Mouse (Mus musculus) layer of hippocampus, adult 9-10 months (tissue): ENCODE results near the gene Cd37.
A peak's percentile ranks its signal among the peaks of the same experiment; 100 is the strongest.
"Not testable (repeated sequence)": the region's sequence is repeated elsewhere in the genome, so short reads cannot be mapped to it uniquely, and the experiment has no call there.

Experiments
- DNase-seq: peaks from one replicate; pipeline ENCODE4 v3.0.0; 2022; ENCODE audit warnings: low spot score

Gene Cd37

DNA sequence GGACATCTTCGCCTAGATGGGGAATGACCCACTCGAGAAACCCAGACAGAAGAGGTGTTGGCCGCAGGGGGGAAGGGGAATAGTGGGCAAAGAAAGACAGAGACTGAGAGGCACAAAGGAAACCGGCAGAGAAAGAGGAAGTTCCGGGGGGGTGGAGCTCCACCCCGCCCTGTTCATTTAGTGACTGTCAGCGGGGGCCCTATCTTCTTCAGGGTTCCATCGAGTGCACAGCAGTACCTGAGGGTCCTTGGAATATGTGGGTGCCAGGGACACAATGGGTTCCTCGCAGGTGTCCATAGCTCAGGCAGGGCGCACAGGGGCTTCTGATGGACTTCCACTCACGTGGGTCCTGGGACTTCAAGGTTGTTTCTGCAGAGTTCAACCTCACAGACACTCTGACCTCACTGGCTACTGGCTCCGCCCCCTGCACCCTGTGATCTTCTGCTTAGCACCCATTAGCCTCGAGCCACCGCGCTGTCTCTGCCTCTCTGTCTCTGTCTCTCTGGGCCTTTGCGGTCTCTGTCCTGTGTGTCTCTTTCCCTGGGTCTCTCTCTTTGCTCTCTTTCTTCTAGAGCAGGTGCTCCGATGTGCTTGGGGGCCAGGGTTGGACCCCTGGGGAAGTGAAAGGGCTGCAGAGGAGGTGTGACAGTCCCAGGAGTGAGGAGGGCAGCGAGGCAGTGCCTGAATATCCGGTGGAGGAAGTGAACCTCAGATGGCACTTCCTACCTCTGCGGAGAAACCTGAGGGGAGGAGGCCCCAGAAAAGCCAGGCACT, at the start of gene Cd37:
TSS of gene Cd37 (minus strand) at position 393 of the 774 bp plus-strand sequence.
- no peak for DNase-seq

DNA sequence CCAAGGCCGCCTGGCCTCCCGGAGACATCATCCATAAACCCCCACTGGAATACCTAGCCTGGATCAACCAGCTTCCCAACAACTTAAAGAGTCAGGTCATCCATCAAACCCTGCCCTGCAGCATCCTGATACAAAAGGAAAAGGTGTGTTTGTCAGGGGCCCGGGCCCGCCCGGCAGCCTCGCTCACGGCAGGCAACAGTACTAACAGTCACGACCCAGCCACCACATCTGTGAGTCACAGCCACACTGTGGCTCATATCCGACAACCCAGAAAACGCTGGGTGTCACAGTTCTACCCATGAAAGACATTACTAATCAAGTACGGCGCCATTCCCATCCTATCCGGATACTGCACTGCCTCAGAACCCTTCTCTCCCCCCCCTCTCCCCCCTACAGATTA, 47.6 kb upstream of the Cd37 start:
- DNase-seq, result no peak

- DNase-seq, result peak; percentile 69
Observed at GRCm38 (mm10) chr7:45277136-45277760, 38.3 kb upstream of the Cd37 start, which contains the start of gene Slc6a21. Gene Slc6a21, plus strand, starts transcription at chr7:45277513.

- no peak for DNase-seq
Observed at GRCm38 (mm10) chr7:45273672-45274071, 34.8 kb upstream of the Cd37 start.

GRCm38 (mm10) chr7:45272786-45273412, 34.0 kb upstream of the Cd37 start:
- DNase-seq, result no peak

- DNase-seq, result no peak
Observed at GRCm38 (mm10) chr7:45265518-45265917, 26.6 kb upstream of the Cd37 start.

- no peak for DNase-seq
Observed at GRCm38 (mm10) chr7:45264348-45264747, 25.4 kb upstream of the Cd37 start.

- no peak for DNase-seq
Observed at GRCm38 (mm10) chr7:45263006-45263607, 24.2 kb upstream of the Cd37 start.

DNA sequence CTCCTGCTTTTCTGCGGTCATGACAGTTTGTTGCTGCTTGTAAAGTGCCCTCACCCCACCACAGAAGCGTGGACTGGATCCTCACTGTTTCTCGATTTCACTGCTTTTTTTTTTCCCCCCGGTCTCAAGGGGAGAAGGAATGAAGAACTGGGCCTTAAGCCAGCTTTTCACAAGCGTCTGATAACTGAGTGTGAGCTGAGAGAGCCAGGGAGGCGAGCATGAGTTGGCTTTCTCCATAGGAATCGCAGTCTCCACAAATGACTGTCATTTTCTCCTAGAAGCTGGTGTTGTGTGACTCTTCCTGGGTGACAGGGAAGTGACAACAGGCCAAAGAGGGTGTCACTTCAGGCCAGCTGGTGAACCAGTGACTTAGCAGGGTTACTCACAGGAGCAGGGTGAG, 23.4 kb upstream of the Cd37 start:
- DNase-seq, result no peak

DNA sequence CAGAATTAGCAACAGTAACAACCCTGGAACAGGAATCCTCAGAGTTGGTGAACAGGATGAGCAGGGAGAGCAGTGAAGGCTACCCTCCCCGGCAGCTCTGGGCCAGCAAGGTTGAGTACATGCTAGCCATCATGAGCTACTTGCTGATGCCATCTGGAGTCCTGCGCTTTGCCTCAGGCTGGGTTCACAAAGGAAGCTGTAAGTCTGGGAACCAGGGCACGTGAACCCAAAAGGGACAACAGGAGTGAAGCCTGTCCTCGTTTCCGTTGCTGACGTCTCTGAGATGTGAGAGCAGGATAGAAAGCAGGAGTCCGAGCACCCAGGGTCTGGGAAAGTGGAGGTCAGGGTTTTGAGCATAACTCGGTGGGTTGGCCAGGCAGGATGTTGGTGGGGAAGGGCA, 20.4 kb upstream of the Cd37 start:
- DNase-seq, result no peak

- no peak for DNase-seq
Observed at GRCm38 (mm10) chr7:45257063-45257840, 18.3 kb upstream of the Cd37 start.

GRCm38 (mm10) chr7:45255822-45256221, 16.9 kb upstream of the Cd37 start:
- DNase-seq, result not testable (repeated sequence)

DNA sequence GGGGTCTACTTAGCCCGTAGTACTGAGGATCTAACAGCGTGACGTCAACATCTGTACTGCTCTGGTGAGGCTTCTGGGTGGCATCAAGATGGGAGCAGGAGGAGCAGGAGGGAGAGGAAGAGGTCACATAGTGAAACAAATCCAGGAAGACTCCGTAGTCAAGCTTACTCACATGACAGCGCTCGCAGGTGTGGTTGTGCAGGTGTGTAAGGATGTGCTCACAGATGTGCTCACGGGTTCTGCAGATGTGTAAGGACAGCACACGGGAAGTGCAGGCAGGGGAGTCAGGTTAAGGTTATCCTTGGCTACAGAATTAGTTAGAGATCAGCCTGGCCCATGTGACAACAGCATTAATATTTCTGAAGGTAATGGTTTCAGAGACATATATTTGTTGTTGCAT, 14.9 kb upstream of the Cd37 start:
- no peak for DNase-seq

GRCm38 (mm10) chr7:45247666-45248065, 8.8 kb upstream of the Cd37 start:
- no peak for DNase-seq

- DNase-seq, result no peak
Observed at GRCm38 (mm10) chr7:45241389-45241749, 2.5 kb upstream of the Cd37 start.

GRCm38 (mm10) chr7:45240633-45241388, 1.9 kb upstream of the Cd37 start, which contains the start of gene Slc6a16:
Gene Slc6a16, plus strand, starts transcription at chr7:45241085.
- no peak for DNase-seq

DNA sequence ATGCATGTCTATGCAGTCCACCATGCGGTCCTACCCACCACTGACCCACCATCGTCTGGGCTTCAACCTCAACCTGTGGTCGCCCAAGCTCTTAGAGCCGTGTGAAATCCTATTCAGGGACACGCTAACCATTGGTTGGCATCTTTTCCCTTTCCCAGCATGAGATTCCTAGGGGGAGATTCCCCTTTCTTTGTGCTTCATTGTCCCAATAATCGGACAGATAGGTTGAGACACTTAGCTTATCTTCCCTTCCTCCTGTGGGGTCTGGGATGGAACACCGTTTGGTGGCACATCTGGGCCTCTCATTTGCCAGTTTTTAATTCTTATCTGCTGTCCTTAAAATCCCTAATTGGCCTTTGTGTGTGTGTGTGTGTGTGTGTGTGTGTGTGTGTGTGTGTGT, 1.2 kb upstream of the Cd37 start:
- DNase-seq, result no peak

DNA sequence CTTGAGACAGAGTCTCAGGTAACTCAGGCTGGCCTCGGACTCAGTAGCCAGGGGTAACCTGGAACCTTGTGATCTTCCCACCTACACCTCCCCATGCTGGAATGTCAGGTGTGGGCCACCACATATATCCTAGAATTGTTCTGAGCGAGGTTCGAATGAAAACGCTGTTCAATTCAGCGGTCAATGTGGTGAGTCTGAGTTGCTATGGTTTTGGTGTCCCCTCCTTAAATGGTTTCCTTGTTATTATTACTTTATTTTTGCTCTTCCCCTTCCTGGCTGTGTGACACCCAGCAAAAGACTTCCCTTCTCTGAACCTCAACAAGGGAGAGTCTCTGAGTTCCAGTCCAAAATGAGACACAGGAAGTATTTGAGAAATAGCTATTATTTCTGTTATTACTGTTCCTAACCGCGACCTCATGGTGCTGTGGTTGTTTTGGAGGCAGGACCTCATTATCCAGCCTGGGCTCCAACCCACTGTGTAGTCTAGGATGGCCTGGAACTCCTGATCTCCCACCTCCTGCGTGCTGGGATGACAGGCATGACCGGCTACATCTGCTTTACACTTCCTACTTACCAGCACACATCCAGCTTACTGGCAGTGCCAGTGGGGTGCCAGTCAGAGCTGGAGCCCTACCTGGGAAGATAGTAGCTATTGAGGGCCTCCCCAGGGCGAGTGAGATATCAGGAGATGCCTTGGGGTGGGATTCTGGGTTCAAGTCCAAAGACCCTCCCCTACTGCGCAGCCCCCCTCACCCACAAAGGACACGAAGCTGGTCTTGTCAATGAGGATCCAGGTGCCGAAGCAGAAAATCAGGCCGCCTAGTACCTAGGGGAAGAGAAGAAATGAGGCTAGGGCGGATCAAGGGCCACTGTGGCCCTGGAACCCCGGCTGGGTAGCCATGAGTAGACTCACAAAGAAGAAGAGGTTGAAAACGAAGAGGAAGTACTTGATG, 892 bp downstream of the Cd37 start:
- no peak for DNase-seq

GRCm38 (mm10) chr7:45235656-45236180, 3.2 kb downstream of the Cd37 start:
- no peak for DNase-seq
